Mouse (Mus musculus) heart, postnatal 0 days (tissue): ENCODE results near the gene Mtif3.

ENCODE experiments used
- CTCF ChIP-seq: IDR thresholded peaks from 2 replicates; pipeline ENCODE4 v1.5.1; 2016; ENCODE audit warnings: antibody characterized with exemption, control low read depth, low read depth
- EP300 ChIP-seq: IDR thresholded peaks from 2 replicates; pipeline ENCODE4 v1.6.1; 2016; ENCODE audit warnings: antibody characterized with exemption, low read depth

GRCm38 (mm10) chr5:146955651-146956050, 7.9 kb downstream of the Mtif3 start:
- no peak for TF ChIP-seq CTCF
- TF ChIP-seq EP300, result no peak
